Mouse (Mus musculus): ENCODE results near the gene Slc27a4.

DNA sequence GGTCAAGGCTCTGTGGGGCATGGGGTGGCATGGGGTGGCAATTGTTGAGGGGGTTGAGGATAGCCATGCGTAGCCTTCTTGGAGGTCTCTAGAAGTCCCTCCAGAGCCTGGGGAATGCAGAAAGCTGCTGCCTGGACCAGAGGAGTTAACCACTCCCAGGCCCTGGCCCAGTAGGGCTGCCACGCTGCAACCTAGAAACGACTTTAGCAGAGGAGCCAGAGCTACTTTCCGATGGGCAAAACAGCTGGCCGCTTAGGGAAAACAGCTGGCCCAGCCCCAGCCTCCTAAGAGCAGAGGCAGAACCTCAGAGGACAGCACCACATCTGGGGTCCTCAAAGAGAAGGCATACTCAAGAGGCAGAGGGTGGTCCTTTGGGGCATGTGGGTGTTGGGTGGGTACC, 55.5 kb downstream of the Slc27a4 start:
- no peak for TF ChIP-seq CTCF (IDR thresholded peaks at IDR 0.05; ENCODE audit: control insufficient read depth, insufficient read depth, insufficient replicate concordance, low read depth, low read length)
- TF ChIP-seq POLR2A (IDR thresholded peaks at IDR 0.05; ENCODE audit: control insufficient read depth, low read depth, low read length) = no peak
